ENCODE assay signal across 11 mouse cellular contexts in genomic region chrX:105124903-105125302, GRCm38 (mm10). TPM values are rescaled to one million over a fixed set of nuclear protein-coding genes. Genes with fewer than 3 reads are reported as not detected.
A peak's percentile ranks its signal among the peaks of the same experiment; 100 is the strongest.
DNase-seq lines count a peak whose midpoint lies in the region; ATAC-seq and TF ChIP-seq lines count a peak whose summit lies in the region.
"Had no signal": no experiment of that assay in that cellular context is flagged by ENCODE, and none has a peak within 500 bp of the region (broad histone marks: within the 10 kb centered on the region; RNA-seq: fewer than 3 reads in every experiment).

No protein-coding gene starts in this region.

- no peaks in the 10 kb centered on the region for H3K4me1 ChIP-seq in kidney, postnatal 0 days (replicated peaks; ENCODE audit: insufficient read depth, low read length)
- H3K4me1 ChIP-seq: heart, embryonic 15.5 days had no signal

- no peak overlapping the region for H3K9ac ChIP-seq in kidney, postnatal 0 days (ENCODE audit: low read depth, low read length)
- H3K9ac ChIP-seq: heart, embryonic 15.5 days had no signal

- H3K36me3 ChIP-seq in kidney, postnatal 0 days (ENCODE audit: insufficient read depth, low read length) = no peaks in the 10 kb centered on the region
- H3K36me3 ChIP-seq: heart, embryonic 15.5 days had no signal

- no peak overlapping the region for H3K4me3 ChIP-seq in kidney, postnatal 0 days (replicated peaks; ENCODE audit: low read depth, low read length)
- H3K4me3 ChIP-seq: heart, embryonic 15.5 days; megakaryocyte, embryonic 14.5 days had no signal

- no peaks in the 10 kb centered on the region for H3K9me3 ChIP-seq in kidney, postnatal 0 days (replicated peaks; ENCODE audit: low read length)
- H3K9me3 ChIP-seq: heart, embryonic 15.5 days; megakaryocyte, embryonic 14.5 days had no signal

- peak; percentile 16 for DNase-seq in CD4-positive, CD25-positive, alpha-beta regulatory T cell, adult 2 months (ENCODE audit: low read depth, low spot score)
- peak; percentile 29 for DNase-seq in kidney, postnatal 0 days (ENCODE audit: low spot score)
- no peak for DNase-seq in kidney, adult 11 months
- DNase-seq in thymus, postnatal 0 days (ENCODE audit: low spot score) = peak; percentile 5
- DNase-seq in thymus, postnatal 10 days (ENCODE audit: low spot score in 2 of 2) = no peak
- no peak for DNase-seq in testis, postnatal 10 days (ENCODE audit: low spot score)
- DNase-seq: cerebellum, adult 9-10 months had no signal

- TF ChIP-seq CTCF in kidney, postnatal 0 days (IDR thresholded peaks at IDR 0.05; ENCODE audit: low read depth) = peak; percentile 53; the same call in 1 of the 2 replicates

- no peak overlapping the region for H3K27ac ChIP-seq in kidney, postnatal 0 days
- H3K27ac ChIP-seq: heart, embryonic 15.5 days had no signal

- ATAC-seq in CD4-positive, CD25-positive, alpha-beta regulatory T cell, adult 4 months = no peak
- no peak for ATAC-seq in kidney, postnatal 0 days (replicated peaks; ENCODE audit: low FRiP score, low read depth)
- ATAC-seq in inflammation-experienced regulatory T-cells, adult 6 months = no peak

- 23% methylated on average over 3 of the region's 3 CpGs for WGBS in kidney, postnatal 0 days

- H3K4me2 ChIP-seq in kidney, postnatal 0 days (ENCODE audit: low read length) = no peak overlapping the region
- H3K4me2 ChIP-seq: heart, embryonic 15.5 days had no signal

- no peaks in the 10 kb centered on the region for H3K27me3 ChIP-seq in kidney, postnatal 0 days (ENCODE audit: insufficient read depth, low read length)

RNA-seq across cellular contexts. Expression of gene Magee1, which starts 4.7 kb away (rescaled TPM):
- polyA plus RNA-seq in CD4-positive, CD25-positive, alpha-beta regulatory T cell, adult 4 months (2017; shearing (Covaris generic)) = 1 to 10 TPM; 2.6 to 3.4 TPM
- polyA plus RNA-seq in kidney, postnatal 0 days (2015; fragmentation: Nextera tagmentation; extraction: Ambion mirVana) = 8.2 and 9.3 TPM in 2 replicates
- 3.6 and 4.3 TPM in 2 replicates for polyA plus RNA-seq in thymus, postnatal 0 days (2015; fragmentation: Nextera tagmentation; extraction: Ambion mirVana)
- polyA plus RNA-seq in inflammation-experienced regulatory T-cells, adult 6 months (2017; shearing (Covaris generic)) = 1 to 10 TPM; 2.4 to 3.8 (median 3.7) TPM

RNA-seq across cellular contexts. Expression of gene Pbdc1, which starts 45.3 kb away (rescaled TPM):
- 10 to 100 TPM; 30.6 to 38.5 TPM for polyA plus RNA-seq in CD4-positive, CD25-positive, alpha-beta regulatory T cell, adult 4 months (2017; shearing (Covaris generic))
- 47.5 and 49.0 TPM in 2 replicates for polyA plus RNA-seq in kidney, postnatal 0 days (2015; fragmentation: Nextera tagmentation; extraction: Ambion mirVana)
- polyA plus RNA-seq in thymus, postnatal 0 days (2015; fragmentation: Nextera tagmentation; extraction: Ambion mirVana) = 66.7 and 74.1 TPM in 2 replicates
- polyA plus RNA-seq in inflammation-experienced regulatory T-cells, adult 6 months (2017; shearing (Covaris generic)) = 10 to 100 TPM; 33.0 to 47.3 (median 34.7) TPM

Comparison
In these comparisons a context has a peak if more than half of its experiments do, and no peak if none do; other contexts are left out.
1. DNase-seq: peak in CD4-positive, CD25-positive, alpha-beta regulatory T cell, adult 2 months (single experiment), kidney, postnatal 0 days (single experiment) and thymus, postnatal 0 days (single experiment); none in kidney, adult 11 months (single experiment), thymus, postnatal 10 days (0 of 2) and testis, postnatal 10 days (single experiment).